Mouse (Mus musculus) megakaryocyte-erythroid progenitor cell, adult 5 weeks (primary cell): ENCODE data around the gene Zcchc10. TPM values are rescaled to one million over a fixed set of nuclear protein-coding genes. Genes with fewer than 3 reads are reported as not detected.

Experiments used
- polyA plus RNA-seq: library from polyadenylated mRNA; stranded (reverse); fragments of >175 nt; gene quantifications from 2 replicates; pipeline ENCODE4 v1.2.3, GENCODE M21; 2012

Gene Zcchc10
- 1.8 and 3.0 TPM in 2 replicates for polyA plus RNA-seq

DNA sequence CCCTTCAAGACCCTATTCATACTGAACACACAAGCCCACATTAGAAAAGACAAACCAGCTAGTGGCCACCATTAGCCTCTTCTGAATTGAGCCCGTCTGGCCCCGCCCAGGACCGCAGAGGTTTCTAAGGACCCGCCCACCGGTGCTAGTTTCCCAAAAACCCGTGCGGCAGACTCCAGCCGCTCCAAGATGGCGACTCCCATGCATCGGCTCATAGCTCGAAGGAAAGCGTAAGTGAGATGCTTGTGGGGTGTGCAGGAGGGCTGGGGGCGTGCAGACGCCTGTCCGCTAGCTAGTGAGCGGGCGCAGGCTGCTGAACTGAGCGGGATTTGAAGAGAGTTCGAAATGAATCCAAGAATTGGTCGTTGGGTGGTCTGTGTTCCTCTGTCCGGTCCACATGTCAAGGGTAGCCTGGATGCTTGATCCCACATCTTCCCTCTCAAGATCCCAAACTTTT lies at the start of gene Zcchc10:
Gene Zcchc10, plus strand, starts transcription at position 168 of the 457 bp plus-strand sequence.

DNA sequence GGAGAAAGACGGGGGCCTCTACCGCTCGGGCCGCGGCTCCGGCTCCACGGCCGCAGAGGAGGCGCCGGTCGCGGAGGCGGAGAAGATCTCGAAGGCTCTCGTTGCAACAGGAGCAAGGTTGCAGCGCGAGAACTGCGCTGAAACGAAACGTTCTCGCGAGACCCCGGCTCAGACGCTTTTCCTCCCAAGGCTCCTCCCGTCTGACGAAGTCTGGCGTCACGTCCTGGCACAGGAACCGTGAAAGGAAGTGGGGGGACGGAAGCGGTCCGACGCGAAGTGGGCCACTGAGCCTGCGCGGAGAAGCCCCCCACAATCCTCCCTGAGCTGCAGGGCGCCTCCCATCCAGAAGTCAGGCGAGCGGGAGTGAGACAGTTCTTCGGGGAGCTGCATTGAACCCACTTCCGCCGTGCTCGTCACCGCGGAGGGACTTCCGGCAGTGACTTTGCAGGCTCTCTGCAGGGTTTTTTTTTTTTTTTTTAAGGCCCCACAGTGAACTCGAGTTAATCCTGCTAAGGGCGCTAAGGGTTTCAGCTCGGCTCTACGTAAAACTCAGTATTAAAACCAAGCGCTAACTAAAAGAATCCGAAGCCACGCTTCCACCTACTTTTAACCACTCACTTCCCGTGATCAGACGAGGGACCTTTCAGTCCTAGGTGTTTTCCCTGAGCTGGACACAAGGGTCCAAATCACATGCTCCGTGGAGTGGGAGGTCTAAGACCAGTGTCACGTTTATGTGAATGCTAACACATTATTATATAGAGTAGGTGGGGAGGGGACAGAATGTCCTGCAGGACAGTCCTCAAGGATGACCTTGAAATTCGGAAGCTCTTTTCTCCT lies 23.9 kb upstream of the Zcchc10 start, which contains the start of gene Hspa4:
Gene Hspa4, minus strand, starts transcription at position 128 of the 837 bp plus-strand sequence.

GRCm38 (mm10) chr11:53350291-53351223 lies 26.1 kb downstream of the Zcchc10 start, which contains the start of gene Aff4:
Aff4 (plus strand) TSS chr11:53350833.

Other genes starting within 250 kb of the Zcchc10 start
- 34.1 and 37.2 TPM in 2 replicates for gene Hspa4, start 24.2 kb upstream of the Zcchc10 start, polyA plus RNA-seq
- gene Aff4, start 26.2 kb downstream of the Zcchc10 start, polyA plus RNA-seq: 4.3 and 6.6 TPM in 2 replicates
- gene Leap2, start 98.5 kb downstream of the Zcchc10 start, polyA plus RNA-seq: not detected in 2 replicates
- gene Uqcrq, start 106.2 kb downstream of the Zcchc10 start, polyA plus RNA-seq: 179 and 182 TPM in 2 replicates
- 0.12 and 0.30 TPM in 2 replicates for gene Gdf9, start 106.3 kb downstream of the Zcchc10 start, polyA plus RNA-seq
- gene Gm10447, start 132.4 kb downstream of the Zcchc10 start, polyA plus RNA-seq: not detected in 2 replicates
- 0.23 and 0.37 TPM in 2 replicates for gene Shroom1, start 132.5 kb downstream of the Zcchc10 start, polyA plus RNA-seq
- gene Gm9837, start 145.8 kb downstream of the Zcchc10 start, polyA plus RNA-seq: not detected in 2 replicates
- gene Gm9945, start 155.5 kb downstream of the Zcchc10 start, polyA plus RNA-seq: not detected in 2 replicates
- 1.00 and 1.1 TPM in 2 replicates for gene Sowaha, start 155.6 kb downstream of the Zcchc10 start, polyA plus RNA-seq
- 36.4 and 55.7 TPM in 2 replicates for gene Sept8, start 194.6 kb downstream of the Zcchc10 start, polyA plus RNA-seq
- gene Kif3a, start 242.7 kb downstream of the Zcchc10 start, polyA plus RNA-seq: 5.3 and 7.8 TPM in 2 replicates